Mouse (Mus musculus) midbrain, postnatal 0 days (tissue): Measurements from ENCODE around the gene Dhx29. TPM values are rescaled to one million over a fixed set of nuclear protein-coding genes. Genes with fewer than 3 reads are reported as not detected.
"Not testable (repeated sequence)": the region's sequence is repeated elsewhere in the genome, so short reads cannot be mapped to it uniquely, and the experiment has no call there.

ENCODE experiments used
- ATAC-seq: fragments of 200-750 bp; cut with Nextera tagmentation; 2 replicates; pipeline ENCODE4 v1.8.0; 2017; ENCODE audit warnings: moderate number of reproducible peaks, mild to moderate bottlenecking, moderate TSS enrichment, moderate library complexity; ENCODE audit not compliant: low FRiP score
- DNase-seq: peaks from one replicate; pipeline ENCODE4 v3.0.0-alpha.2; 2015; ENCODE audit warnings: low spot score
- H3K27ac ChIP-seq: fragments of 300-500 bp; sonication (generic); 2 replicates; pipeline ENCODE4 v1.5.1; 2014; ENCODE audit warnings: low read depth, mild to moderate bottlenecking, low read length, mixed read lengths
- H3K27me3 ChIP-seq: fragments of 300-500 bp; sonication (generic); 2 replicates; pipeline ENCODE4 v1.6.1; 2014; ENCODE audit warnings: low read length, control low read depth, mixed read lengths; ENCODE audit not compliant: insufficient read depth
- H3K36me3 ChIP-seq: fragments of 300-500 bp; sonication (generic); 2 replicates; pipeline ENCODE4 v1.6.1; 2014; ENCODE audit warnings: low read length, control low read depth, mixed read lengths; ENCODE audit not compliant: insufficient read depth
- H3K4me1 ChIP-seq: fragments of 300-500 bp; sonication (generic); 2 replicates; pipeline ENCODE4 v1.6.1; 2014; ENCODE audit warnings: mild to moderate bottlenecking, control low read depth, antibody characterized with exemption, low read length, mixed read lengths; ENCODE audit not compliant: insufficient read depth
- H3K4me2 ChIP-seq: fragments of 300-500 bp; sonication (generic); 2 replicates; pipeline ENCODE4 v1.6.1; 2014; ENCODE audit warnings: low read depth, mild to moderate bottlenecking, low read length, mixed read lengths; ENCODE audit not compliant: poor library complexity, severe bottlenecking
- H3K4me3 ChIP-seq: fragments of 300-500 bp; sonication (generic); 2 replicates; pipeline ENCODE4 v1.5.1; 2014; ENCODE audit warnings: low read depth, mild to moderate bottlenecking, low read length, moderate library complexity
- H3K9ac ChIP-seq: fragments of 300-500 bp; sonication (generic); replicated peaks from 2 replicates; pipeline ENCODE4 v1.6.1; 2014; ENCODE audit warnings: mild to moderate bottlenecking, low read length, moderate library complexity, mixed read lengths; ENCODE audit not compliant: poor library complexity, severe bottlenecking
- H3K9me3 ChIP-seq: fragments of 300-500 bp; sonication (generic); 2 replicates; pipeline ENCODE4 v1.6.1; 2016; ENCODE audit warnings: low read length, control low read depth
- CTCF ChIP-seq: IDR thresholded peaks from 2 replicates; pipeline ENCODE4 v1.5.1; 2016; ENCODE audit warnings: antibody characterized with exemption, mild to moderate bottlenecking
- WGBS: fragments of 180-500 bp; shearing (Covaris S2); extraction: QIAGEN DNeasy Blood & Tissue Kit; methylation state at CpG from one replicate; pipeline ENCODE4 v1.1.7; 2014; 5-methylcytosine and 5-hydroxymethylcytosine counted together
- polyA plus RNA-seq: library from polyadenylated mRNA; unstranded; fragments of >200 nt; fragmentation: Nextera tagmentation; extraction: Ambion mirVana; gene quantifications from 2 replicates; pipeline ENCODE4 v1.2.1, GENCODE M21; 2015
- total RNA-seq: library from RNA; depleted of rRNA; stranded (reverse); fragments of >200 nt; gene quantifications from 2 replicates; pipeline ENCODE4 v1.2.3, GENCODE M21; 2014

Gene Dhx29
- total and polyA plus RNA-seq, 2 experiments from 2014 or later: 18.0 to 30.6 TPM

DNA sequence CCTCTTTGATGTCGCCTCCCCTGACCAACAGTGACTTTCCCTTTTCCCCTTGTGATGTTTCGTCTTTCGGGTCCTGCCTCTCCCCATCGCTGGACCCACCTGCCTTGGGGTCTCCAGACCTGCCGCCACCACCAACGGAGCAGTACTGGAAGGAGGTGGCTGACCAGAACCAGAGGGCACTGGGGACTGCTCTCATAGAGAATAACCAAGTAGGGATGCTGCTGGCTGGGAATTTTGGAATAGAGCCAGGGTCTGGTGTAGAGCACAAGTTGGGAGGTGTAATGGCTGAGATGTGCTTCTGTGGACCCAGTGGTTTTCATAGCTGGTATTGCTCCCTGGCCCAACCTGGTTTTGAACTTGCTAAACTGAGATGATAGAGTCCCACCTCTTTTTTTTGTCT, 70.1 kb downstream of the Dhx29 start:
- no peak for ATAC-seq
- WGBS: 73% methylated on average over 6 of the region's 6 CpGs
- no peak for TF ChIP-seq CTCF

GRCm38 (mm10) chr13:112998427-112999201, 71.4 kb downstream of the Dhx29 start:
- Histone ChIP-seq H3K27ac (0 out of 2 replicates have a peak overlapping the region, but pooled peaks have one; percentile 32), H3K4me3 (peak overlapping the region; percentile 44), H3K4me2 (peak overlapping the region; percentile 94), H3K4me1 (peaks cover under 1% of the 10 kb centered on the region; the same call in 1 of the 2 replicates), H3K36me3 (no peaks in the 10 kb centered on the region), H3K9ac (peak overlapping the region; percentile 51), H3K27me3 (peaks cover 53% of the 10 kb centered on the region), H3K9me3 (no peaks in the 10 kb centered on the region)
- DNase-seq: peak; percentile 40
- TF ChIP-seq CTCF: no peak
- ATAC-seq: peak; percentile 55; the same call in 1 of the 2 replicates
- WGBS: under 1% methylated on average over 46 of the region's 46 CpGs

More for the DNA sequence above, 70.1 kb downstream of the Dhx29 start:
- H3K9ac ChIP-seq: no peak overlapping the region
- H3K36me3 ChIP-seq: no peaks in the 10 kb centered on the region
- H3K9me3 ChIP-seq: no peaks in the 10 kb centered on the region
- no peak overlapping the region for H3K4me2 ChIP-seq
- H3K27ac ChIP-seq: no peak overlapping the region
- peaks cover 5% of the 10 kb centered on the region; the same call in 1 of the 2 replicates for H3K4me1 ChIP-seq
- peaks cover 60% of the 10 kb centered on the region for H3K27me3 ChIP-seq
- no peak for DNase-seq
- H3K4me3 ChIP-seq: no peak overlapping the region

- Histone ChIP-seq H3K27me3 (peaks cover 38% of the 10 kb centered on the region), H3K4me1 (no peaks in the 10 kb centered on the region), H3K4me2 (no peak overlapping the region), H3K36me3 (no peaks in the 10 kb centered on the region), H3K9me3 (no peaks in the 10 kb centered on the region), H3K4me3 (no peak overlapping the region), H3K27ac (no peak overlapping the region), H3K9ac (no peak overlapping the region)
- 80% methylated on average over 3 of the region's 3 CpGs for WGBS
- no peak for DNase-seq
- no peak for ATAC-seq
- TF ChIP-seq CTCF: no peak
Observed at GRCm38 (mm10) chr13:113000090-113000489, 72.8 kb downstream of the Dhx29 start.

GRCm38 (mm10) chr13:113000576-113001318, 73.5 kb downstream of the Dhx29 start:
- DNase-seq (no peak), ATAC-seq (no peak)
- Histone ChIP-seq H3K4me3 (no peak overlapping the region), H3K27ac (no peak overlapping the region), H3K27me3 (peaks cover 33% of the 10 kb centered on the region), H3K9me3 (no peaks in the 10 kb centered on the region), H3K36me3 (no peaks in the 10 kb centered on the region), H3K4me2 (no peak overlapping the region), H3K9ac (no peak overlapping the region), H3K4me1 (no peaks in the 10 kb centered on the region)
- TF ChIP-seq CTCF: no peak
- 77% methylated on average over 9 of the region's 9 CpGs for WGBS

- Histone ChIP-seq H3K4me2 (0 out of 2 replicates have a peak overlapping the region, but pooled peaks have one; percentile 12), H3K36me3 (no peaks in the 10 kb centered on the region), H3K9ac (no peak overlapping the region), H3K27me3 (no peaks in the 10 kb centered on the region), H3K4me1 (no peaks in the 10 kb centered on the region), H3K27ac (no peak overlapping the region), H3K9me3 (no peaks in the 10 kb centered on the region), H3K4me3 (no peak overlapping the region)
- no peak for ATAC-seq
- no peak for DNase-seq
- 73% methylated on average over 6 of the region's 6 CpGs for WGBS
- TF ChIP-seq CTCF: no peak
Observed at GRCm38 (mm10) chr13:113012683-113013082, 85.4 kb downstream of the Dhx29 start.

- not testable (repeated sequence) for H3K4me1 ChIP-seq, ATAC-seq, H3K36me3 ChIP-seq, DNase-seq, H3K9me3 ChIP-seq, H3K9ac ChIP-seq, H3K4me3 ChIP-seq, H3K27me3 ChIP-seq, H3K27ac ChIP-seq
- peak overlapping the region; percentile 12; the same call in 1 of the 2 replicates for H3K4me2 ChIP-seq
- WGBS: 55% methylated on average over 18 of the region's 20 CpGs
Observed at GRCm38 (mm10) chr13:113013174-113013953, 86.1 kb downstream of the Dhx29 start.
